Mouse (Mus musculus): ENCODE data around the gene Klk1. TPM values are rescaled to one million over a fixed set of nuclear protein-coding genes. Genes with fewer than 3 reads are reported as not detected.
"Not testable (repeated sequence)": the region's sequence is repeated elsewhere in the genome, so short reads cannot be mapped to it uniquely, and the experiment has no call there.

Klk1 gene
- polyA plus RNA-seq, 1 experiment from 2014 or later = not detected

DNA sequence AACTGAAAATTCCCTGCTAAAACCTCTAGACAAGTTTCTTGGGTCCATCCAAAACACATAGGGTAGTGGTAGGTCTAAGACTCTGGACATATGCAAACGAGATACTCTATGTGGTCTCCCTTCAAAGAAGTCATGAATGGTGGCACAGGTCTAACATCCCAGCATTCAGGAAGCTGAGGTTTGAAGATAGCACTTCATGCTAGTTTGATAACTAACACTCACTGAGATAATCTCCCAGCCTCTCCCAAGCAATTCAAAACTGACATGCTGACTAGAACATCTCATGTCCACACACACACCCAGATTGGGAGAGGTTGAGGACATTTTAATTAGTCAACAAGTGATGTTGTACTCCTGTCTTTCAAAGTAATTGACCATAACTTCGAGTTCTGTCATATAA, 14.8 kb downstream of the Klk1 start:
- no peaks in the 10 kb centered on the region for H3K36me3 ChIP-seq
- H3K27me3 ChIP-seq (replicated peaks) = no peaks in the 10 kb centered on the region
- WGBS = 51% methylated on average over 2 of the region's 2 CpGs
- no peak overlapping the region for H3K4me2 ChIP-seq
- H3K27ac ChIP-seq (replicated peaks) = no peak overlapping the region
- H3K4me3 ChIP-seq = no peak overlapping the region
- no peak for ATAC-seq (ENCODE audit: extremely low read depth, insufficient number of reproducible peaks, low FRiP score, low TSS enrichment)
- H3K4me1 ChIP-seq = no peaks in the 10 kb centered on the region
- H3K9me3 ChIP-seq = no peaks in the 10 kb centered on the region
- no peak overlapping the region for H3K9ac ChIP-seq

DNA sequence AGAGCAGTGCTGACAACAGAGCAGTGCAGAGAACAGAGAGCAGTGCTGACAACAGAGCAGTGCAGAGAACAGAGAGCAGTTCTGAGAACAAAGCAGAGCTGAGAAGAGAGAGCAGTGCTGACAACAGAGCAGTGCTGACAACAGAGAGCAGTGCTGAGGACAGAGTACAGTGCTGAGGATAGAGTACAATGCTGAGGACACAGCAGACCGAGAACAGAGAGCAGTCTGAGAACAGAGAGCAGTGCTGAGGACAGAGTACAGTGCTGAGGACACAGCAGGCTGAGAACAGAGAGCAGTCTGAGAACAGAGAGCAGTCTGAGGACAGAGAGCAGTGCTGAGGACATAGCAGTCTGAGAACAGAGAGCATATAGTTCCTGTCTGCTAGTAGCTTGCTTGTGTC, 15.6 kb downstream of the Klk1 start:
- H3K9me3 ChIP-seq = no peaks in the 10 kb centered on the region
- H3K4me3 ChIP-seq = no peak overlapping the region
- peaks cover 5% of the 10 kb centered on the region for H3K4me1 ChIP-seq
- no peak overlapping the region for H3K9ac ChIP-seq
- H3K27me3 ChIP-seq (replicated peaks) = no peaks in the 10 kb centered on the region
- no peak for ATAC-seq (ENCODE audit: extremely low read depth, insufficient number of reproducible peaks, low FRiP score, low TSS enrichment)
- no peak overlapping the region for H3K27ac ChIP-seq (replicated peaks)
- WGBS = 22% methylated on average over 1 of the region's 1 CpGs
- no peak overlapping the region for H3K4me2 ChIP-seq
- no peaks in the 10 kb centered on the region for H3K36me3 ChIP-seq

DNA sequence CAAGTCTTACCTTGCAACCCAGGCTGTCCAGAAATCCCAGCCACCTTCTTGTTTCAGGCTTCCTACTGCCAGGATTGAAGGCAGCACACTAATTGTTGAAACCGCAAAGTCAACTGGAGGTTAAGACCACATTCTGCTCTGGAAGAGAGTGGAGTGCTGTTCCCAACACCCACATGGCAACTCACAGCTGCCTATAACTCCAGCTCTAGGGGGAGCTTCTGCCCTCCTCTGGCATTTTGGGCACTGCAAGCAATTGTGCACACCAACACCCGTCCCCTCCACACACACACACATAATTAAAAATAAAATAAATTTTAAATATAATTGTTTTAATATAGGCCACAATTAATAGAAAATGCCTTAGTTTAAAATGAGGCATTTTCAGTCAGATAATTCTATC, 16.0 kb downstream of the Klk1 start:
- WGBS = 67% methylated on average over 2 of the region's 2 CpGs
- no peaks in the 10 kb centered on the region for H3K36me3 ChIP-seq
- H3K4me2 ChIP-seq = no peak overlapping the region
- no peak overlapping the region for H3K27ac ChIP-seq (replicated peaks)
- H3K4me1 ChIP-seq = peaks cover 5% of the 10 kb centered on the region
- H3K9ac ChIP-seq = no peak overlapping the region
- H3K27me3 ChIP-seq (replicated peaks) = no peaks in the 10 kb centered on the region
- no peak overlapping the region for H3K4me3 ChIP-seq
- ATAC-seq (ENCODE audit: extremely low read depth, insufficient number of reproducible peaks, low FRiP score, low TSS enrichment) = no peak
- no peaks in the 10 kb centered on the region for H3K9me3 ChIP-seq

DNA sequence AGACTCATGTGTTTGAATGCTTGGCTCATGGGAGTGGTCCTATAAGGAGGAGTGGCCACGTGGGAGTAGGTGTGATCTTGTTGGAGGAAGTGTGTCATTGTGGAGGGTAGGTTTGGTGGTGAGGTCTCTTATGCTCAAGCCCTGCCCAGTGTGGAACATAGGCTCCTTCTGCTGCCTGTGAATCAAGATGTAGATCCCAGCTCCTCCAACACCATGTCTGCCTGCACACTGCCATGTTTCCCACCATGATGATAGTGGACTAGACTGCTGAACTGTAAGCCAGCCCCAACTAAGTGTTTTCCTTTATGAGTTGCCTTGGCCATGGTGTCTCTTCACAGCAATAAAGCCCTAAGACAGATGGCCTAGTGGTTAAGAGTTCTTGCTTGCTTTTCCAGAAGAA, 18.9 kb downstream of the Klk1 start:
- peaks cover 15% of the 10 kb centered on the region for H3K36me3 ChIP-seq
- H3K27ac ChIP-seq (replicated peaks) = no peak overlapping the region
- no peaks in the 10 kb centered on the region for H3K27me3 ChIP-seq (replicated peaks)
- H3K4me1 ChIP-seq = peaks cover 19% of the 10 kb centered on the region
- H3K9me3 ChIP-seq = no peaks in the 10 kb centered on the region
- H3K9ac ChIP-seq = no peak overlapping the region
- no peak overlapping the region for H3K4me3 ChIP-seq
- H3K4me2 ChIP-seq = no peak overlapping the region
- 44% methylated on average over 1 of the region's 1 CpGs for WGBS
- no peak for ATAC-seq (ENCODE audit: extremely low read depth, insufficient number of reproducible peaks, low FRiP score, low TSS enrichment)

DNA sequence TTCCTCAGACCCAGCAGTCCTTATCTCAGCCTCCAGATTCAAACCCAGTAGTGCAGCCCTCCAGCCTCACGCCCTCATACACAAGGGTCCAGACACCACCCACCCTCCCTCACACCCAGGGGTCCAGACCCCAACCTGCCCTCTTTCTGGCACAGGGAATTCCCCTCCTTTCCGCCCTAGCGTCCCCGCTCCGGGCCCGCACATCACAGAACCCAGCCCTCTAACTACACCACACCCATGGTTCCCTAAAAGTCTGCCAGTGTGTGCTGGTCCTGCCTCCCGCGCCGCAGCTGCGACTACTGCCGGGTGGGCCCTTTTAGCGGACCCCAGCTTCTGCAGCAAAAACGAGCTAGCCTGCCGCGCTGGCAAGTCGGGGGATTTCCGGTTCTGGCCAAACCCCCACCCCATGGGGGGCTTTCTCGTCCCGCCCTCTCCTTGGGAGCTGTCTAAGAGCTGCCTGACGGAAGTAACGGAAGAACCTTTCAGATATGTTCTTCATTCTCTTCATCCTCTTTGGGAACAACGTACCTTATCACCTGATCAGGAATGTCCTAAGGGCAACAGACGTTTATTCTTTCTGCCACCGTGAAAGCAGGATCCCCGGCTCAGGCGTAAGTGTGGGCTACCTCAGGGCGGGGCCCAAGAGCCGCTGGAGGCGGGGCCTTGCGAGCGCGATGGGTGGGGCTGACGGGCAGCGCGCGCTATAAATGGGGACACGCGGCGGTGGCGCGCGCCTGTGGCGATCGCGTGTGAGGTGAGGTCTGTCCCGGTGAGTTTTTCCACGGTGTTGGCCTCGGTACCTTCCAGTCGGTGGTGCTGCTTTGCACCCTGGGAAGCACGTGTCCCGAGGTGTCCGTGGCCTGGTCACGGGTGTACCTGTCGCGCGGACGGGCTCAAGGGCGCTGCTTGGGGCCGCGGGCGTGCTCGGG, 21.2 kb downstream of the Klk1 start, which contains the start of the genes 1700028J19Rik and 2410002F23Rik:
TSS of gene 1700028J19Rik (minus strand) at position 641 of the 929 bp plus-strand sequence.
TSS of gene 2410002F23Rik (plus strand) at position 668 of the 929 bp plus-strand sequence.
- Histone ChIP-seq H3K4me1 (peaks cover 24% of the 10 kb centered on the region), H3K4me2 (peak within 1 kb of the TSS; percentile 94), H3K36me3 (peaks cover 37% of the 10 kb centered on the region), H3K4me3 (peak within 1 kb of the TSS; percentile 95), H3K9me3 (no peaks in the 10 kb centered on the region), H3K9ac (peak within 1 kb of the TSS; percentile 96), H3K27ac (replicated peaks) (peak within 1 kb of the TSS; percentile 91), H3K27me3 (replicated peaks) (no peaks in the 10 kb centered on the region)
- ATAC-seq (ENCODE audit: extremely low read depth, insufficient number of reproducible peaks, low FRiP score, low TSS enrichment) = peak; percentile 74
- under 1% methylated on average over 62 of the region's 62 CpGs for WGBS

DNA sequence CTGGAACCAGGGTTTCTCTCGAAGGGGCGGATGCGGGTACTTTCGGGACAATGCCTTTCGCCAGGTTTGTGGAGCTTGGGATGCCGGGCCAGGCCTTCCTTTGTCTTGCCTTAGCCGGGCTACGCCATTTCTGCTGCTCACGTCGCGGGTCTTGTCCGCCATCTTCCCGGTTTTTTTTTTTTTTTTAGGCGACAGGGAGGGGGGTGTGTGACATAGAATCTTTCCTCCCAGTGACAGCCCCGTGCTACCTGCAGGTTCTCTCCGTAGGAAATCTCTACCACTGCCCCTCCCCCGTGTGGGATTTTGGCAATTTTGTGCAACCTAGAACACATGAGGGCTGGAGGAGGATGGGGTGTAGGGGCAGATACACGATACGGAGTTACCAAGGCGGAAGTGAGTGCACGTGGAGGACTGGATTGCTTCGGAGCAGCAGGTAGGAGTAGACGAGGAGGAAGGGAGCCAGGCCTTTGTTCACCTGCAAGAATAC, 21.9 kb downstream of the Klk1 start:
- Histone ChIP-seq H3K27ac (replicated peaks) (peak overlapping the region; percentile 91), H3K27me3 (replicated peaks) (no peaks in the 10 kb centered on the region), H3K4me3 (peak overlapping the region; percentile 95), H3K9ac (peak overlapping the region; percentile 96), H3K36me3 (peaks cover 42% of the 10 kb centered on the region), H3K9me3 (no peaks in the 10 kb centered on the region), H3K4me2 (peak overlapping the region; percentile 94), H3K4me1 (peaks cover 24% of the 10 kb centered on the region)
- under 1% methylated on average over 23 of the region's 23 CpGs for WGBS
- no peak for ATAC-seq (ENCODE audit: extremely low read depth, insufficient number of reproducible peaks, low FRiP score, low TSS enrichment)

DNA sequence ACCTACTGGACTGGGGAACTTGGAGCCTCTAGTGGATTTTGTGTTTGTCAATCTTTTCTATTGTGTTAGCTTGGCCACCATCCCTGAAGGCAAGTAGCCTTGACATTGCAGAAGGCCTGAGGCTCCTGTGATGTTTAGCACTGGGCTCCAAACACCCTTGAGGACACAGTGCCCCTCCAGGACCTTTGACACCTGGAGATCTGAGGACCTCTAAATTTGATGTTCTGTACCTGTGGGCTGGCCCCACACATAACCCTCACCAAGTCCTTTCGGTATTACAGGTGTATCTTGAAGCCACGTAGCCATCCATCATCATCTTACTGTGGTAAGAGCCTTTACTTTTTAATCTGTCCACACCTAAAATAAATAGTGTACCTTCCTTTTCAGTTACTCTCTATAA, 22.8 kb downstream of the Klk1 start:
- Histone ChIP-seq H3K9me3 (no peaks in the 10 kb centered on the region), H3K4me2 (peak overlapping the region; percentile 94), H3K4me3 (peak overlapping the region; percentile 95), H3K9ac (peak overlapping the region; percentile 96), H3K36me3 (peaks cover 52% of the 10 kb centered on the region), H3K27ac (replicated peaks) (no peak overlapping the region), H3K27me3 (replicated peaks) (no peaks in the 10 kb centered on the region), H3K4me1 (peaks cover 26% of the 10 kb centered on the region)
- no peak for ATAC-seq (ENCODE audit: extremely low read depth, insufficient number of reproducible peaks, low FRiP score, low TSS enrichment)
- WGBS = 90% methylated on average over 2 of the region's 2 CpGs

DNA sequence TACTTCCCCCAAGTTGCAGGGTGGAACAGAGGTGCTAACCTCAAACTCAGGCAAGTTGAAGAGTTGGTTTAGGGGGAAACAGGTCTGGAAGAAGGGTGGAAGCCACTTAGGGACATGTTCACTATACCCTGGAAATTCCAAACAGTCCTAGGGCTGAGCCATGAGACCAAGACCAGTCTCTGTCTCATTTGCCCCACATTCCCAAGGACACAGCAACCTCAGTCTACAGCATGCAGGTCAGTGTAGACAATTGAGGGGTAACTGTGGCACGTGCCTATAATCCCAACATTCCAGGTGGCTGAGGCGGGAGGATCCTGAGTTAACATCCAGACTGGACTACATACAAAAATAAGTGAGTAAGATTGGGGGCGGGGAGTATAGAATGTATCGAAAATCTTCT, 24.1 kb downstream of the Klk1 start:
- H3K27me3 ChIP-seq (replicated peaks) = no peaks in the 10 kb centered on the region
- WGBS = 89% methylated on average over 4 of the region's 4 CpGs
- peaks cover 62% of the 10 kb centered on the region for H3K36me3 ChIP-seq
- no peak overlapping the region for H3K4me2 ChIP-seq
- no peak overlapping the region for H3K9ac ChIP-seq
- H3K4me3 ChIP-seq = no peak overlapping the region
- no peak overlapping the region for H3K27ac ChIP-seq (replicated peaks)
- no peaks in the 10 kb centered on the region for H3K9me3 ChIP-seq
- H3K4me1 ChIP-seq = peaks cover 26% of the 10 kb centered on the region
- ATAC-seq (ENCODE audit: extremely low read depth, insufficient number of reproducible peaks, low FRiP score, low TSS enrichment) = no peak

DNA sequence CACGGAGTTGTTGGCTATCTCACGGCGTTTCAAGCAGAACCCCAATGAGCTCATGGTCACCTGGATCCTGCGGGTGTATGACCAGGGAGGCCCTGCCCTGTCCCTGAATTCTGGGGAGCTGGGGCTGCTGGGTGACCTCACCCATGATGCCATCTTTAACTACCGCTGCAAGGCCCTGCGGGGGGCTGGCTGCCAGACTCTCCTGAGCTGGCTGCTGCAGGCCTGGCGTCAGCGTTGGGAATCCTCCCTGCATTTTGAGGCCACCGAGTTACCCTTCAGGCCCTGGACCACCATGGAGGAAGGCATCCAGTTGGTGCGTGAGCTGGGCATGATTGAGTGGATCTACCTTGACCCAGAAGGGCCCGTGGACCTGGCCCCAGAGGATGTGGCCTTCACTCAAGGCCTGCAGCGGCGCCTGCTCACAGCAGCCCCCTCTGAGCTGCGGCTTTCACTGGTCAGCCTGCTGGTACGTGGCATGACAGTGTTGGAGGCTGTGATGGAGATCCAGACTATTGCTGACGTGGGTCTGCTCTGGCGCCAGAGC, 25.6 kb downstream of the Klk1 start:
- H3K27me3 ChIP-seq (replicated peaks); ATAC-seq (ENCODE audit: extremely low read depth, insufficient number of reproducible peaks, low FRiP score, low TSS enrichment); H3K27ac ChIP-seq (replicated peaks); H3K4me3 ChIP-seq; H3K9me3 ChIP-seq; H3K4me2 ChIP-seq: not testable (repeated sequence)
- Histone ChIP-seq H3K4me1 (peaks cover 30% of the 10 kb centered on the region), H3K9ac (peak overlapping the region; percentile 10; the same call in 1 of the 2 replicates), H3K36me3 (peaks cover 62% of the 10 kb centered on the region)
- WGBS = 90% methylated on average over 17 of the region's 17 CpGs

DNA sequence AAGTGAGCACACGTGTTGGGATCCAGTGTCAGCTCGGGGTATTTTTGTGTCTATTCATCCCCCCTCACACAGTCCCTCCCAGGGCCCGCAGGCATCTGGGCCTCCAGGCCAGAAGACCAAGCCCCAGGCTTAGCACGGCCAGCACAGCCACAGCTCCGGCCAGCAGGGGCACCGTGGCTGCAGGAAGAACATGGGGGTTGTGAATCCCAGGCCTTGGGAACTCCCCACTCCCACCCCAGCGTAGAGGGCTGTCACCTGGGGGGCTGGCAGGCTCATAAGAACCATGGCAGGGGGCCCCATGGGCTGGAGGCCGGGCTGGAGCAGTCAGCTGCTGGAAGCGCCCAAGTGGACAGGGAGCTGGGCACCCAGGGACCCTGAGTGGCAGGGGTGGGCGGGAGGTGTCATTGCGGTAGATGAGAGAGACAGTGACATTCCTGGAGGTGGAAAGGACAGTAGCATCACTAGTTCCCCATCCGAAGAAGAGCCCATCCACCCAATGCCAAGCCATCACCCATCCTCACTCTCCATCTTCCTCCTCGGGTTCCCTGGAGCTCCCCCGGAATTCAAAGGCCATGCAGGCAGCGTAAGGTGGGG, 28.0 kb downstream of the Klk1 start:
- ATAC-seq (ENCODE audit: extremely low read depth, insufficient number of reproducible peaks, low FRiP score, low TSS enrichment) = no peak
- no peak overlapping the region for H3K4me2 ChIP-seq
- no peaks in the 10 kb centered on the region for H3K9me3 ChIP-seq
- no peaks in the 10 kb centered on the region for H3K27me3 ChIP-seq (replicated peaks)
- no peak overlapping the region for H3K27ac ChIP-seq (replicated peaks)
- 65% methylated on average over 15 of the region's 15 CpGs for WGBS
- H3K4me1 ChIP-seq = peaks cover 21% of the 10 kb centered on the region
- peaks cover 60% of the 10 kb centered on the region for H3K36me3 ChIP-seq
- no peak overlapping the region for H3K9ac ChIP-seq
- H3K4me3 ChIP-seq = no peak overlapping the region

DNA sequence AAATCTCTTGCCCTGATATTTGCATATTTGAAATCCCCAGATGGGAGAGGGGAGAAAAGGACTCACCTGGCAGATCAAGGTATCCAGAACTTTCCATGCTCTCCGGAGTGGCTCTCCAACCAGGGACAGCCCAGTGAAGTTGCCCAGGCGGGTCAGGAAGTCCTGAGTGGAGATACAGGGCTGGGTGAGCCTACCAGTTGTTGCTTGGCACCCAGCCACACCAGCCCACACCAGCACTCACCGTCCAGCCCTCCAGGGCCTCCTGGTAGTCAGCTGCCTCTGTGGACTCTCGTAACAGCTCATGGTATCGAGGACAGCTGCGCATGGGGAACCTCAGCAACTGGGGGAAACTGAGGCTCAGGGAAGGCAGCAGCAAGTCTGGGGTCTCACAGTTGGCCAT, 29.8 kb downstream of the Klk1 start:
- ATAC-seq (ENCODE audit: extremely low read depth, insufficient number of reproducible peaks, low FRiP score, low TSS enrichment) = no peak

More for the DNA sequence above, 29.8 kb downstream of the Klk1 start:
- Histone ChIP-seq H3K36me3 (peaks cover 42% of the 10 kb centered on the region), H3K4me2 (no peak overlapping the region), H3K9me3 (no peaks in the 10 kb centered on the region), H3K4me1 (peaks cover 13% of the 10 kb centered on the region), H3K27me3 (replicated peaks) (no peaks in the 10 kb centered on the region), H3K9ac (no peak overlapping the region), H3K27ac (replicated peaks) (no peak overlapping the region), H3K4me3 (no peak overlapping the region)
- WGBS = 55% methylated on average over 6 of the region's 6 CpGs
